11 mouse cellular contexts compared by ENCODE assay signal in genomic region chr16:44765555-44766319, GRCm38 (mm10). TPM values are rescaled to one million over a fixed set of nuclear protein-coding genes. Genes with fewer than 3 reads are reported as not detected.
A peak's percentile ranks its signal among the peaks of the same experiment; 100 is the strongest.
DNase-seq lines count a peak whose midpoint lies in the region; ATAC-seq and TF ChIP-seq lines count a peak whose summit lies in the region.
"Had no signal": no experiment of that assay in that cellular context is flagged by ENCODE, and none has a peak within 500 bp of the region (broad histone marks: within the 10 kb centered on the region; RNA-seq: fewer than 3 reads in every experiment).

TSS of gene Cd200r1 (plus strand) at chr16:44765736.

- H3K9me3 ChIP-seq in lung, embryonic 14.5 days (ENCODE audit: low read depth, low read length) = no peaks in the 10 kb centered on the region
- no peaks in the 10 kb centered on the region for H3K9me3 ChIP-seq in liver, embryonic 13.5 days (replicated peaks)
- H3K9me3 ChIP-seq in midbrain, embryonic 11.5 days (ENCODE audit: control insufficient read depth, low read length) = no peaks in the 10 kb centered on the region
- H3K9me3 ChIP-seq: neural tube, embryonic 12.5 days had no signal

- H3K4me2 ChIP-seq in lung, embryonic 14.5 days = peak within 1 kb of the TSS; percentile 24; the same call in 1 of the 2 replicates
- peak within 1 kb of the TSS; percentile 66 for H3K4me2 ChIP-seq in liver, embryonic 13.5 days
- no peak within 1 kb of the TSS for H3K4me2 ChIP-seq in midbrain, embryonic 11.5 days
- H3K4me2 ChIP-seq: neural tube, embryonic 12.5 days had no signal

- no peak for TF ChIP-seq CTCF in lung, embryonic 14.5 days (IDR thresholded peaks at IDR 0.05; ENCODE audit: low read depth)
- no peak for TF ChIP-seq CTCF in bone marrow, adult 2 months (IDR thresholded peaks at IDR 0.05; ENCODE audit: control insufficient read depth, insufficient read depth, low read length)

- no peak for DNase-seq in lung, embryonic 14.5 days
- DNase-seq in lung, adult 18-20 months = no peak
- DNase-seq in liver, embryonic 13.5 days = no peak
- peak; percentile 22 for DNase-seq in thymus, postnatal 10 days (ENCODE audit: low spot score in 2 of 2)
- no peak for DNase-seq in kidney, adult 9 months
- no peak for DNase-seq in midbrain, embryonic 11.5 days (ENCODE audit: low spot score, missing footprints)
- DNase-seq in layer of hippocampus, postnatal 14 days (ENCODE audit: low spot score in 2 of 2) = no peak
- DNase-seq: kidney, postnatal 4 days had no signal

- no peak for TF ChIP-seq POLR2A in bone marrow, adult 2 months (IDR thresholded peaks at IDR 0.05; ENCODE audit: borderline replicate concordance, control insufficient read depth, low read depth, low read length)

- no peaks in the 10 kb centered on the region for H3K27me3 ChIP-seq in lung, embryonic 14.5 days (ENCODE audit: insufficient read depth, low read length)
- no peaks in the 10 kb centered on the region for H3K27me3 ChIP-seq in liver, embryonic 13.5 days
- no peaks in the 10 kb centered on the region for H3K27me3 ChIP-seq in midbrain, embryonic 11.5 days (ENCODE audit: control insufficient read depth, insufficient read depth, low read length)
- H3K27me3 ChIP-seq: neural tube, embryonic 12.5 days had no signal

- no peak within 1 kb of the TSS for H3K4me3 ChIP-seq in lung, embryonic 14.5 days (ENCODE audit: low read depth, low read length)
- H3K4me3 ChIP-seq in bone marrow, adult 2 months (replicated peaks; ENCODE audit: control insufficient read depth, low read depth, low read length) = peak within 1 kb of the TSS; percentile 67
- peak within 1 kb of the TSS; percentile 55 for H3K4me3 ChIP-seq in liver, embryonic 13.5 days (replicated peaks)
- no peak within 1 kb of the TSS for H3K4me3 ChIP-seq in midbrain, embryonic 11.5 days (ENCODE audit: low read depth, low read length)
- H3K4me3 ChIP-seq: neural tube, embryonic 12.5 days had no signal

- 72% methylated on average over 22 of the region's 22 CpGs for WGBS in lung, embryonic 14.5 days
- 2% methylated on average over 22 of the region's 22 CpGs for WGBS in bone marrow, adult 2 months
- 12% methylated on average over 22 of the region's 22 CpGs for WGBS in liver, embryonic 13.5 days (ENCODE audit: insufficient replicate concordance)
- WGBS in midbrain, embryonic 11.5 days = 82% methylated on average over 22 of the region's 22 CpGs

- no peak within 1 kb of the TSS for H3K9ac ChIP-seq in lung, embryonic 14.5 days
- peak within 1 kb of the TSS; percentile 57 for H3K9ac ChIP-seq in liver, embryonic 13.5 days
- no peak within 1 kb of the TSS for H3K9ac ChIP-seq in midbrain, embryonic 11.5 days (ENCODE audit: low read length)
- H3K9ac ChIP-seq: neural tube, embryonic 12.5 days had no signal

- H3K27ac ChIP-seq in lung, embryonic 14.5 days (ENCODE audit: low read depth) = no peak within 1 kb of the TSS
- H3K27ac ChIP-seq in bone marrow, adult 2 months (ENCODE audit: control insufficient read depth, insufficient read depth, low read depth, low read length, poor library complexity) = peak within 1 kb of the TSS; percentile 18; the same call in 1 of the 2 replicates
- peak within 1 kb of the TSS; percentile 62 for H3K27ac ChIP-seq in liver, embryonic 13.5 days
- H3K27ac ChIP-seq in midbrain, embryonic 11.5 days (ENCODE audit: low read depth, low read length) = no peak within 1 kb of the TSS
- H3K27ac ChIP-seq: neural tube, embryonic 12.5 days had no signal

- H3K4me1 ChIP-seq in lung, embryonic 14.5 days (ENCODE audit: insufficient read depth) = no peaks in the 10 kb centered on the region
- H3K4me1 ChIP-seq in bone marrow, adult 2 months (ENCODE audit: control insufficient read depth, insufficient read depth, low read length) = no peaks in the 10 kb centered on the region; the same call in 1 of the 2 replicates
- peaks cover 24% of the 10 kb centered on the region for H3K4me1 ChIP-seq in liver, embryonic 13.5 days (replicated peaks)
- no peaks in the 10 kb centered on the region for H3K4me1 ChIP-seq in midbrain, embryonic 11.5 days (ENCODE audit: control insufficient read depth, insufficient read depth, low read length)
- H3K4me1 ChIP-seq: neural tube, embryonic 12.5 days had no signal

- ATAC-seq in lung, embryonic 14.5 days (ENCODE audit: insufficient read depth) = no peak
- ATAC-seq in liver, embryonic 13.5 days (ENCODE audit: low read depth) = peak; percentile 86
- no peak for ATAC-seq in midbrain, embryonic 11.5 days (ENCODE audit: low FRiP score)
- ATAC-seq: lung, postnatal 0 days had no signal

- H3K36me3 ChIP-seq in lung, embryonic 14.5 days (ENCODE audit: insufficient read depth) = no peaks in the 10 kb centered on the region
- no peaks in the 10 kb centered on the region for H3K36me3 ChIP-seq in liver, embryonic 13.5 days
- H3K36me3 ChIP-seq in midbrain, embryonic 11.5 days (ENCODE audit: control insufficient read depth, insufficient read depth, low read length) = no peaks in the 10 kb centered on the region
- H3K36me3 ChIP-seq: neural tube, embryonic 12.5 days had no signal

RNA-seq across cellular contexts. Expression of gene Cd200r1, which starts in this region (rescaled TPM):
- polyA plus RNA-seq in lung, embryonic 14.5 days (2014; fragmentation: Nextera tagmentation; extraction: Ambion mirVana) = 1.0 and 1.3 TPM in 2 replicates
- 1.6 and 5.3 TPM in 2 replicates for polyA plus RNA-seq in bone marrow, adult 2 months (2011; ENCODE audit: insufficient read depth, insufficient read length, low replicate concordance, missing spikeins)
- polyA plus RNA-seq in liver, embryonic 13.5 days (2015; fragmentation: Nextera tagmentation; extraction: Ambion mirVana) = 3.2 and 4.0 TPM in 2 replicates
- polyA plus RNA-seq in midbrain, embryonic 11.5 days (2014; fragmentation: Nextera tagmentation; extraction: Ambion mirVana) = 1.2 and 1.4 TPM in 2 replicates
- total RNA-seq in layer of hippocampus, postnatal 14 days (2021) = under 1 TPM in 1 of 2 experiments, not detected in 1; 0.23 TPM

Comparison
In these comparisons a context has a peak if more than half of its experiments do, and no peak if none do; other contexts are left out.
1. DNase-seq: peak in thymus, postnatal 10 days (2 of 2); none in lung, embryonic 14.5 days (single experiment), lung, adult 18-20 months (0 of 2), liver, embryonic 13.5 days (single experiment), kidney, adult 9 months (single experiment), midbrain, embryonic 11.5 days (single experiment) and layer of hippocampus, postnatal 14 days (0 of 2).
2. H3K27ac ChIP-seq: peak in bone marrow, adult 2 months (single experiment) and liver, embryonic 13.5 days (single experiment); none in lung, embryonic 14.5 days (single experiment) and midbrain, embryonic 11.5 days (single experiment).
3. H3K4me3 ChIP-seq: peak in bone marrow, adult 2 months (single experiment) and liver, embryonic 13.5 days (single experiment); none in lung, embryonic 14.5 days (single experiment) and midbrain, embryonic 11.5 days (single experiment).